Mouse (Mus musculus): ENCODE data around the gene Syt17. TPM values are rescaled to one million over a fixed set of nuclear protein-coding genes. Genes with fewer than 3 reads are reported as not detected.

Gene Syt17
- polyA plus RNA-seq, 2 experiments = 0.13 TPM

- Histone ChIP-seq H3K9ac (replicated peaks) (no peak overlapping the region), H3K4me2 (ENCODE audit: low read depth) (no peak overlapping the region), H3K36me3 (replicated peaks; ENCODE audit: control insufficient read depth, insufficient read depth, low read depth) (no peaks in the 10 kb centered on the region), H3K9me3 (ENCODE audit: control insufficient read depth, low read length) (no peaks in the 10 kb centered on the region), H3K27ac (no peak overlapping the region), H3K4me3 (ENCODE audit: insufficient read depth in 1 of 2, low read depth in 2 of 2, low read length in 2 of 2) (no peak overlapping the region), H3K27me3 (ENCODE audit: control insufficient read depth, insufficient read depth, low read length) (no peaks in the 10 kb centered on the region), H3K4me1 (replicated peaks; ENCODE audit: control insufficient read depth in 2 of 2, insufficient read depth in 2 of 2, low read length in 1 of 2) (peaks cover 0 to 7% of the 10 kb centered on the region in 2 experiments; a peak in 1 of 4 replicates)
- DNase-seq (ENCODE audit: low read depth in 3 of 3, low spot score in 3 of 3) (no peak), ATAC-seq (ENCODE audit: insufficient read depth) (no peak)
- WGBS (ENCODE audit: insufficient replicate concordance) = 42% methylated on average over 11 of the region's 11 CpGs
- TF ChIP-seq EP300 (IDR thresholded peaks at IDR 0.05; ENCODE audit: low read depth) = no peak
- no peak for TF ChIP-seq CTCF (IDR thresholded peaks at IDR 0.05; ENCODE audit: low read depth)
These were observed 15.1 kb upstream of the Syt17 start for GRCm38 (mm10) chr7:118462818-118463762.

GRCm38 (mm10) chr7:118461400-118462136, 13.5 kb upstream of the Syt17 start:
- Histone ChIP-seq H3K4me3 (ENCODE audit: insufficient read depth in 1 of 2, low read depth in 2 of 2, low read length in 2 of 2) (no peak overlapping the region), H3K27ac (no peak overlapping the region), H3K27me3 (ENCODE audit: control insufficient read depth, insufficient read depth, low read length) (no peaks in the 10 kb centered on the region), H3K4me1 (replicated peaks; ENCODE audit: control insufficient read depth in 2 of 2, insufficient read depth in 2 of 2, low read length in 1 of 2) (peaks cover 0 to 7% of the 10 kb centered on the region in 2 experiments; a peak in 1 of 4 replicates), H3K36me3 (replicated peaks; ENCODE audit: control insufficient read depth, insufficient read depth, low read depth) (no peaks in the 10 kb centered on the region), H3K4me2 (ENCODE audit: low read depth) (no peak overlapping the region), H3K9ac (replicated peaks) (no peak overlapping the region), H3K9me3 (ENCODE audit: control insufficient read depth, low read length) (no peaks in the 10 kb centered on the region)
- WGBS (ENCODE audit: insufficient replicate concordance) = 50% methylated on average over 16 of the region's 16 CpGs
- TF ChIP-seq EP300 (IDR thresholded peaks at IDR 0.05; ENCODE audit: low read depth) (no peak), CTCF (IDR thresholded peaks at IDR 0.05; ENCODE audit: low read depth) (no peak)
- DNase-seq (ENCODE audit: low read depth in 3 of 3, low spot score in 3 of 3) (no peak), ATAC-seq (ENCODE audit: insufficient read depth) (no peak)

GRCm38 (mm10) chr7:118453722-118454121, 5.7 kb upstream of the Syt17 start:
- 52% methylated on average over 4 of the region's 4 CpGs for WGBS (ENCODE audit: insufficient replicate concordance)
- H3K27ac ChIP-seq = no peak overlapping the region
- no peak for DNase-seq (ENCODE audit: low read depth in 3 of 3, low spot score in 3 of 3)
- no peaks in the 10 kb centered on the region for H3K9me3 ChIP-seq (ENCODE audit: control insufficient read depth, low read length)
- no peak overlapping the region for H3K9ac ChIP-seq (replicated peaks)
- H3K4me2 ChIP-seq (ENCODE audit: low read depth) = no peak overlapping the region
- H3K36me3 ChIP-seq (replicated peaks; ENCODE audit: control insufficient read depth, insufficient read depth, low read depth) = no peaks in the 10 kb centered on the region
- H3K4me3 ChIP-seq (ENCODE audit: insufficient read depth in 1 of 2, low read depth in 2 of 2, low read length in 2 of 2) = no peak overlapping the region
- peaks cover 0 to 3% of the 10 kb centered on the region in 2 experiments; a peak in 1 of 4 replicates for H3K4me1 ChIP-seq (replicated peaks; ENCODE audit: control insufficient read depth in 2 of 2, insufficient read depth in 2 of 2, low read length in 1 of 2)
- TF ChIP-seq CTCF (IDR thresholded peaks at IDR 0.05; ENCODE audit: low read depth) (no peak), EP300 (IDR thresholded peaks at IDR 0.05; ENCODE audit: low read depth) (no peak)
- H3K27me3 ChIP-seq (ENCODE audit: control insufficient read depth, insufficient read depth, low read length) = no peaks in the 10 kb centered on the region
- no peak for ATAC-seq (ENCODE audit: insufficient read depth)

- Histone ChIP-seq H3K27me3 (ENCODE audit: control insufficient read depth, insufficient read depth, low read length) (peaks cover 7% of the 10 kb centered on the region), H3K9ac (replicated peaks) (no peak overlapping the region), H3K36me3 (replicated peaks; ENCODE audit: control insufficient read depth, insufficient read depth, low read depth) (no peaks in the 10 kb centered on the region), H3K27ac (no peak overlapping the region), H3K4me2 (ENCODE audit: low read depth) (no peak overlapping the region), H3K9me3 (ENCODE audit: control insufficient read depth, low read length) (no peaks in the 10 kb centered on the region), H3K4me3 (ENCODE audit: insufficient read depth in 1 of 2, low read depth in 2 of 2, low read length in 2 of 2) (no peak overlapping the region), H3K4me1 (replicated peaks; ENCODE audit: control insufficient read depth in 2 of 2, insufficient read depth in 2 of 2, low read length in 1 of 2) (peaks cover 0 to 3% of the 10 kb centered on the region in 2 experiments; a peak in 1 of 4 replicates)
- ATAC-seq (ENCODE audit: insufficient read depth) (peak; percentile 27; the same call in 1 of the 2 replicates), DNase-seq (ENCODE audit: low read depth in 3 of 3, low spot score in 3 of 3) (no peak)
- TF ChIP-seq EP300 (IDR thresholded peaks at IDR 0.05; ENCODE audit: low read depth) = no peak
- TF ChIP-seq CTCF (IDR thresholded peaks at IDR 0.05; ENCODE audit: low read depth) = no peak
- WGBS (ENCODE audit: insufficient replicate concordance) = 18% methylated on average over 2 of the region's 2 CpGs
These were observed 4.9 kb upstream of the Syt17 start for GRCm38 (mm10) chr7:118452940-118453339.
